Mouse (Mus musculus) neural tube, embryonic 12.5 days (tissue): Measurements from ENCODE around the gene Syt13. TPM values are rescaled to one million over a fixed set of nuclear protein-coding genes. Genes with fewer than 3 reads are reported as not detected.

Source experiments
- ATAC-seq: fragments of 200-750 bp; cut with Nextera tagmentation; 2 replicates; pipeline ENCODE4 v1.8.0; 2017; ENCODE audit warnings: low read depth, mild to moderate bottlenecking, moderate TSS enrichment, moderate library complexity; ENCODE audit not compliant: low FRiP score
- H3K27ac ChIP-seq: fragments of 300-500 bp; sonication (generic); 2 replicates; pipeline ENCODE4 v1.5.1; 2016
- H3K27me3 ChIP-seq: fragments of 300-500 bp; sonication (generic); replicated peaks from 2 replicates; pipeline ENCODE4 v1.6.1; 2016; ENCODE audit warnings: mild to moderate bottlenecking
- H3K36me3 ChIP-seq: fragments of 300-500 bp; sonication (generic); 2 replicates; pipeline ENCODE4 v1.6.1; 2016; ENCODE audit warnings: mild to moderate bottlenecking
- H3K4me1 ChIP-seq: fragments of 300-500 bp; sonication (generic); 2 replicates; pipeline ENCODE4 v1.6.1; 2016
- H3K4me2 ChIP-seq: fragments of 300-500 bp; sonication (generic); replicated peaks from 2 replicates; pipeline ENCODE4 v1.6.1; 2016; ENCODE audit warnings: mild to moderate bottlenecking
- H3K4me3 ChIP-seq: fragments of 300-500 bp; sonication (generic); 2 replicates; pipeline ENCODE4 v1.5.1; 2016
- H3K9ac ChIP-seq: fragments of 300-500 bp; sonication (generic); 2 replicates; pipeline ENCODE4 v1.6.1; 2016; ENCODE audit warnings: mild to moderate bottlenecking
- H3K9me3 ChIP-seq: fragments of 300-500 bp; sonication (generic); 2 replicates; pipeline ENCODE4 v1.6.1; 2016; ENCODE audit warnings: mild to moderate bottlenecking
- WGBS: fragments of 180-500 bp; shearing (Covaris S2); methylation state at CpG from one replicate; pipeline ENCODE4 v1.1.7; 2016; 5-methylcytosine and 5-hydroxymethylcytosine counted together
- polyA plus RNA-seq: library from polyadenylated mRNA; unstranded; fragments of >200 nt; fragmentation: Nextera tagmentation; extraction: Ambion mirVana; gene quantifications from 2 replicates; pipeline ENCODE4 v1.2.1, GENCODE M21; 2016

Gene Syt13
- polyA plus RNA-seq, 1 experiment from 2014 or later = 46.6 TPM

GRCm38 (mm10) chr2:92971069-92971468, 56.2 kb downstream of the Syt13 start:
- H3K9me3 ChIP-seq = no peaks in the 10 kb centered on the region
- H3K4me3 ChIP-seq = no peak overlapping the region
- 86% methylated on average over 9 of the region's 9 CpGs for WGBS
- ATAC-seq = no peak
- H3K9ac ChIP-seq = no peak overlapping the region
- H3K36me3 ChIP-seq = peaks cover 39% of the 10 kb centered on the region
- no peaks in the 10 kb centered on the region for H3K27me3 ChIP-seq
- H3K27ac ChIP-seq = no peak overlapping the region
- peaks cover 5% of the 10 kb centered on the region; the same call in 1 of the 2 replicates for H3K4me1 ChIP-seq
- H3K4me2 ChIP-seq = no peak overlapping the region

DNA sequence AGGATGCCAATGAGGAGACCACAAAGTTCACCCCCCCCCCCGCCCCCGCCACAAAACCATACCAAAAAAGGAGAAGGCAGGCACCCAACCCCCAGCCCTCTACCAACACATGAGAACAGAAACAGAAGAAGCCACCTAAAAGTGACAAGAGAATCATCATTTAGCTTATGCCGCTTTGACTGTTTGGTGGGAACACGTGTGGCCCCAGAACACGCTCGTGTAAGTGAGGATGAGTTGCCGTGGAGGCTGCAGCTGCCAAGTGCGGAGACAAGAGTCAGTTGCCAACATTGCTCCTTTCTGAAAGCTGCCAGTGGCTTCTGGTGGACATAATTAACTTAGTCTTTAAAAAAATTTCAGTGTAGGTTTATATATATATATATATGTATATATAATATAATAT, 56.6 kb downstream of the Syt13 start:
- H3K27me3 ChIP-seq = no peaks in the 10 kb centered on the region
- no peak overlapping the region for H3K27ac ChIP-seq
- no peak overlapping the region for H3K9ac ChIP-seq
- H3K36me3 ChIP-seq = peaks cover 39% of the 10 kb centered on the region
- no peaks in the 10 kb centered on the region for H3K9me3 ChIP-seq
- no peak overlapping the region for H3K4me3 ChIP-seq
- WGBS = 92% methylated on average over 8 of the region's 8 CpGs
- peaks cover 5% of the 10 kb centered on the region; the same call in 1 of the 2 replicates for H3K4me1 ChIP-seq
- H3K4me2 ChIP-seq = no peak overlapping the region
- no peak for ATAC-seq

DNA sequence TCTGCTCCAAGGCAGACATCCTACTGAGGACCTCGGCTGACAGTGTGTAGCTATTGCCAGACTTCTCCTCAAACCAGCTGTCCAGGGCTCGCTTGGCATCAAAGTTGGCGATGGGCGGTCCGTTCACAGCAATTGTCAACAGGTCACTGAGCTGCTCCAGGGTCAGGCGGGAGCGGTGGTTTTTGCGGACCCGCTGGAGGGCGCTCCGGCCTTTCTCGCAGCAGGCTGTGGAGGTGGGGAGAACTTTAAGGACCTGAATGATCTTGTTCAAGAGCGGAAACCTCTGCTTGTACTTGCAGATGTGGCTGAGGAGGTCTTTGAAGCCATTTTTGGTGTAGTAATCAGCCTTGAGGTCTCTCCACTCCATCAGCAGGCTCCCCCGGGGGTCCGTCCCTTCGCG, 57.2 kb downstream of the Syt13 start:
- Histone ChIP-seq H3K4me1 (peaks cover 4% of the 10 kb centered on the region; the same call in 1 of the 2 replicates), H3K27ac (no peak overlapping the region), H3K9ac (no peak overlapping the region), H3K4me2 (no peak overlapping the region), H3K27me3 (no peaks in the 10 kb centered on the region), H3K9me3 (no peaks in the 10 kb centered on the region), H3K4me3 (no peak overlapping the region), H3K36me3 (peaks cover 39% of the 10 kb centered on the region)
- ATAC-seq = no peak
- 90% methylated on average over 17 of the region's 17 CpGs for WGBS

DNA sequence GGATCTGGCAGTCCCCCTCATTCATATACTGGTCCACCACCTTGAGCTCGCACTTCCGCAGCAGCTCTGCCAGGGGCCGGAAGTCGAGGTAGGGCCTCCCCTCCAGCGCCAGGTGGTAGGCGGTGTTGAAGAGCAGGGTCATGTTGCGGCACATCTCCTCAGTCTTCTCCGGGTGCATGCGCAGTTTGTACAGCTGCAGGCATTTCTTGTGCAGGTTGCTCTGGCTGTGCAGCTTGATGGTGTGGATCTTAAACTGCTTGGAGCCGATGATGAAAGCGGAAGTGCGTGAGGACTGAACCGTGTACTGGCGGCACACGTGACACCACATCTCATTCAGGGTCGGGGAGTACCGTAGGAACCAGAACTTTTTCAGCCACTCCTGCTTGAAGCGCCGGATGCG, 58.7 kb downstream of the Syt13 start:
- no peaks in the 10 kb centered on the region for H3K4me1 ChIP-seq
- no peaks in the 10 kb centered on the region for H3K27me3 ChIP-seq
- no peaks in the 10 kb centered on the region for H3K9me3 ChIP-seq
- H3K27ac ChIP-seq = no peak overlapping the region
- no peak for ATAC-seq
- no peak overlapping the region for H3K4me2 ChIP-seq
- peaks cover 43% of the 10 kb centered on the region for H3K36me3 ChIP-seq
- no peak overlapping the region for H3K9ac ChIP-seq
- H3K4me3 ChIP-seq = no peak overlapping the region
- 96% methylated on average over 20 of the region's 20 CpGs for WGBS

DNA sequence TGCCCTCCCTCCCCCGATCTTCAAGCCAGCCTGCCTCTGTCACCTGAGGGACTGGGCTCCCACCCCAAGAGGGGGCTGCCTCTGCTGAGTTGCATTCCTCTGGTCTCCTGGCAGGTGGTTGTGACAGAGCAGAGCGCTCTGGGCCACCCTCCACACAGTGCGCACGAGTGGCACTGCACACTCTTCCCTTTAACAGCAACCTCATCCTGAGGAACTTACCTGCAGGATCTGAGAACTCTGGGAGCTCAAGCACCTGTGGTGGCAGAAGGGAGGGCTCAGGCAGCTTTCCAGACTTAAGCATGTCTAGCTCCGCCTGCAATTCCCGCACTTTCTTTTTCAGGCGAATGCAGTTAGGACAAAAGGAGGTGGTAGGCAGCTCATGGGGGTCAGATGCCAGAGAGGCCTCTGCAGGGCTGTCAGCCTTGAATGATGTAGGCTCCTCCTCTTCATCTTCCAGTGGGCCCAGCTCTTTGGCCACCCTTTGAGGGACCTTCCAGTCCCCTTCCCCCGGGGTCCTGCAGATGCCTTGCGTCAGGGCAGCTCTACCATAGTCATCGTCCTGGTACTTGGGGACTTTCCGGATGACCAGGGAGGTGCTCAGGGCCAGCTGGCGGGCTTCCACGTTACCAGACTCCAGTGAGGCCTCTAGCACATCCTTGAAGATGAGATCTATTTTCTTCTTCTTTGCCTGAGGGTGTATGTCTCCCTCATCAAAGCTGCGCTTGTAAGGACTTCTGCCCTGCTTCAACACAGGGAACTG, 60.3 kb downstream of the Syt13 start:
- H3K27me3 ChIP-seq = no peaks in the 10 kb centered on the region
- H3K36me3 ChIP-seq = peaks cover 52% of the 10 kb centered on the region
- no peaks in the 10 kb centered on the region for H3K4me1 ChIP-seq
- no peak overlapping the region for H3K27ac ChIP-seq
- H3K4me2 ChIP-seq = no peak overlapping the region
- no peak overlapping the region for H3K9ac ChIP-seq
- no peak for ATAC-seq
- 72% methylated on average over 14 of the region's 14 CpGs for WGBS
- no peak overlapping the region for H3K4me3 ChIP-seq
- H3K9me3 ChIP-seq = no peaks in the 10 kb centered on the region

- 87% methylated on average over 10 of the region's 10 CpGs for WGBS
- Histone ChIP-seq H3K9me3 (no peaks in the 10 kb centered on the region), H3K36me3 (peaks cover 22% of the 10 kb centered on the region), H3K4me2 (no peak overlapping the region), H3K27ac (no peak overlapping the region), H3K9ac (no peak overlapping the region), H3K4me1 (no peaks in the 10 kb centered on the region), H3K4me3 (no peak overlapping the region), H3K27me3 (no peaks in the 10 kb centered on the region)
- ATAC-seq = no peak
Measured at GRCm38 (mm10) chr2:92980165-92980564, 65.3 kb downstream of the Syt13 start.

GRCm38 (mm10) chr2:92982591-92983272, 67.8 kb downstream of the Syt13 start:
- 0 out of 2 replicates have a peak, but pooled peaks cover under 1% of the 10 kb centered on the region for H3K4me1 ChIP-seq
- no peak overlapping the region for H3K27ac ChIP-seq
- ATAC-seq = no peak

DNA sequence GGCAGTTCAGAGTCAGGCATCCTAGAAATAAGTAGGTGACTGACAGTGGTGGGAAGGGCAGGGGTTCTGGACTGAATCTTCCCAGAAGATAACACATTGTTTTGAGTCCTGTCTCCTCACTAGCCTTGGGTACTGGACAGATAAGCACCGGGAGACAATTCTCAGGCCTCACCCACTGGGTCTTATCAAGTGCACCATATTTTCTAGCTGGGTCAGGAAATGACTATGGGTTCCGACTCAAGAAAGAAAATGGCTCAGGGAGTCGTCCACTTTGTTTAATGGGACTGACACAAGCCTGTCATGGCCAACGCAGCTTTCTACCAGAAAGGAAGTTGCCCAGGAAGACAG, 68.3 kb downstream of the Syt13 start:
- no peak for ATAC-seq
- Histone ChIP-seq H3K9ac (no peak overlapping the region), H3K4me3 (no peak overlapping the region), H3K27ac (no peak overlapping the region), H3K4me2 (no peak overlapping the region), H3K36me3 (peaks cover 25% of the 10 kb centered on the region), H3K9me3 (no peaks in the 10 kb centered on the region), H3K27me3 (no peaks in the 10 kb centered on the region), H3K4me1 (peaks cover 6% of the 10 kb centered on the region)
- WGBS = 92% methylated on average over 4 of the region's 4 CpGs

More at GRCm38 (mm10) chr2:92982591-92983272, 67.8 kb downstream of the Syt13 start:
- Histone ChIP-seq H3K4me3 (no peak overlapping the region), H3K9me3 (no peaks in the 10 kb centered on the region), H3K4me2 (no peak overlapping the region), H3K9ac (no peak overlapping the region), H3K36me3 (peaks cover 25% of the 10 kb centered on the region), H3K27me3 (no peaks in the 10 kb centered on the region)
- WGBS = 75% methylated on average over 8 of the region's 8 CpGs

DNA sequence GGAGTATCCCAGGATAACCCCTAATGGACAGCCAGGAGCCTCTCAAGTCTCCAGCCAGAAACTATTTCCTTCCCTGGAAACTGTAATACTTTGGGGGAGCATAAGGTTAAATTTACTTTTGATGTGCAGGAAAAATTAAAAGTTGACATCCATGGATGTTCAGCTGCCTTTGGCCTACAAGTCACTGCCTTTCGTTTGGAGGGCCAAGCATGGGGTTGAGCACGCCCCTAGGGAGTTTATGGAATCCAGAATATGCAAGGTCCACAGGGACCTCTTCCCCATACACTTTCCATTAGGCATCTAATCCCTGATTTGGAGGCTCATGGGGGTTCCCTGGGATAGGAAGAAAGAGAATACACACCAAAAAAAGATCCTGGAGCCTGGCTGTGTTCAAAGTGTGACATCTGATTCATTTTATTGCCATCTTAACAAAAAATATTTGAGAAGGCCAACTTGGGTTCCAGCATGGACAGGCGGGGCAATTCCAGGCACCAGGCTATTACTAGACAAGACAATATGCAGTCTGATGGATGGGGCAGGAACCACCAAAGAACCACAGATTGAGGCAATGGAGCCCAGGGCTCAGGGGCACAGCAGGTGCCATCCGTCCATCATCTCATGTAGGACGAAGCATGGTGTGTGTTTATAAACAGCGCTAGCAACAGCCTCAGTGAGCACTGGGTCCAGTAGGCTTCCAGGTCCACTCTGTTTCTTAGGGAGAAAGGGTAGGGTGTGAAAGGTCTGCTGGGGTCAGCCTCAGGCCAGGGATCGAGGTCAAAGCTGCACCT, 69.6 kb downstream of the Syt13 start:
- H3K27ac ChIP-seq = no peak overlapping the region
- no peaks in the 10 kb centered on the region for H3K9me3 ChIP-seq
- no peak for ATAC-seq
- H3K9ac ChIP-seq = no peak overlapping the region
- H3K4me3 ChIP-seq = no peak overlapping the region
- peaks cover 13% of the 10 kb centered on the region for H3K4me1 ChIP-seq
- no peak overlapping the region for H3K4me2 ChIP-seq
- 88% methylated on average over 7 of the region's 7 CpGs for WGBS
- H3K36me3 ChIP-seq = peaks cover 14% of the 10 kb centered on the region
- no peaks in the 10 kb centered on the region for H3K27me3 ChIP-seq

DNA sequence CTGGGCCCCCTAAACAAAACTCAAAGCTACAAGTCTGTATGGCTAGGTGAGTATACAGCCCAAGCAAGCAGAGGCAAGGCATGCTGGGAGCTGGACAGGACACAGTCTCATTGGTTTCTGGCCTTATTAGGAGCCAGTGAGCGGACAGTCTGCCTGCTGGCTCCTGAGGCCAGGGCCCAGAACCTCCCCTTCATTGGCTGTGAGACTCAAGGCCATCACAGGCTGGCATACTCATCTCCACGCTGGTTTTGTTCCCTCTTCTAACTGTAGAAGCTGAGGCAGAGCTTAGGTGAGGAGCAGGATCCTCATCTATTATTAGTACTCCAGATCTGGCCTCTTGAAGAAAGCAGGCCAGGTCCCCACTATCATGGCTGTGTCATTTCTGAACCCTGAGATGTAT, 70.3 kb downstream of the Syt13 start:
- Histone ChIP-seq H3K27me3 (no peaks in the 10 kb centered on the region), H3K4me1 (peaks cover 13% of the 10 kb centered on the region), H3K36me3 (peaks cover 12% of the 10 kb centered on the region), H3K9ac (no peak overlapping the region), H3K4me2 (no peak overlapping the region), H3K9me3 (no peaks in the 10 kb centered on the region), H3K4me3 (no peak overlapping the region), H3K27ac (no peak overlapping the region)
- no peak for ATAC-seq
- 90% methylated on average over 2 of the region's 2 CpGs for WGBS

- H3K9ac ChIP-seq = no peak overlapping the region
- 54% methylated on average over 7 of the region's 7 CpGs for WGBS
- no peak overlapping the region for H3K4me2 ChIP-seq
- no peaks in the 10 kb centered on the region for H3K27me3 ChIP-seq
- H3K4me3 ChIP-seq = no peak overlapping the region
- H3K27ac ChIP-seq = no peak overlapping the region
- H3K4me1 ChIP-seq = peaks cover 14% of the 10 kb centered on the region
- peaks cover 12% of the 10 kb centered on the region for H3K36me3 ChIP-seq
- no peaks in the 10 kb centered on the region for H3K9me3 ChIP-seq
- ATAC-seq = no peak
Measured at GRCm38 (mm10) chr2:92985600-92985999, 70.7 kb downstream of the Syt13 start.

- ATAC-seq = no peak
Measured at GRCm38 (mm10) chr2:92987108-92987618, 72.3 kb downstream of the Syt13 start.

More at GRCm38 (mm10) chr2:92987108-92987618, 72.3 kb downstream of the Syt13 start:
- Histone ChIP-seq H3K9ac (no peak overlapping the region), H3K9me3 (no peaks in the 10 kb centered on the region), H3K27me3 (no peaks in the 10 kb centered on the region), H3K4me2 (no peak overlapping the region), H3K4me1 (peaks cover 18% of the 10 kb centered on the region), H3K36me3 (peaks cover 13% of the 10 kb centered on the region), H3K4me3 (no peak overlapping the region), H3K27ac (no peak overlapping the region)
- 85% methylated on average over 7 of the region's 7 CpGs for WGBS
